Comparison of ENCODE assay signal across 27 mouse cellular contexts in genomic region chr10:89495537-89495936, GRCm38 (mm10). TPM values are rescaled to one million over a fixed set of nuclear protein-coding genes. Genes with fewer than 3 reads are reported as not detected.
DNase-seq lines count a peak whose midpoint lies in the region; ATAC-seq lines count a peak whose summit lies in the region.
"Had no signal": no experiment of that assay in that cellular context is flagged by ENCODE, and none has a peak within 500 bp of the region (broad histone marks: within the 10 kb centered on the region; RNA-seq: fewer than 3 reads in every experiment).

No protein-coding gene starts in this region.

- no peaks in the 10 kb centered on the region for H3K9me3 ChIP-seq in erythroblast, embryonic 14.5 days (ENCODE audit: control insufficient read depth, low read length)
- H3K9me3 ChIP-seq in liver, embryonic 11.5 days (ENCODE audit: control insufficient read depth, low read length): no peaks in the 10 kb centered on the region
- H3K9me3 ChIP-seq in liver, embryonic 16.5 days (replicated peaks; ENCODE audit: control insufficient read depth, low read length): no peaks in the 10 kb centered on the region
- H3K9me3 ChIP-seq: G1E; hindbrain, embryonic 10.5 days; megakaryocyte, embryonic 14.5 days; midbrain, embryonic 13.5 days; neural tube, embryonic 13.5 days; stomach, embryonic 15.5 days had no signal

- DNase-seq in liver, embryonic 11.5 days (ENCODE audit: low spot score): no peak
- no peak for DNase-seq in cerebellum, postnatal 10 days
- no peak for DNase-seq in gastrocnemius, postnatal 14 days
- DNase-seq: adrenal gland, postnatal 10 days; cerebellum, adult 11-12 months; cerebellum, postnatal 25 days; gastrocnemius, adult 2 months; heart, postnatal 14 days; kidney, adult 9 months; kidney, postnatal 14 days; lung, postnatal 36 days had no signal

- no peak overlapping the region for H3K9ac ChIP-seq in liver, embryonic 11.5 days (ENCODE audit: low read depth, low read length)
- H3K9ac ChIP-seq in liver, embryonic 16.5 days (ENCODE audit: low read depth, low read length): no peak overlapping the region
- H3K9ac ChIP-seq: midbrain, embryonic 13.5 days; neural tube, embryonic 13.5 days; stomach, embryonic 15.5 days had no signal

- H3K27ac ChIP-seq in liver, embryonic 11.5 days (ENCODE audit: low read depth, low read length): no peak overlapping the region
- no peak overlapping the region for H3K27ac ChIP-seq in liver, embryonic 16.5 days (ENCODE audit: low read length)
- H3K27ac ChIP-seq: gastrocnemius, adult 2 months; hindbrain, embryonic 10.5 days; midbrain, embryonic 13.5 days; neural tube, embryonic 13.5 days; stomach, embryonic 15.5 days had no signal

- peak overlapping the region; percentile 52 for H3K4me3 ChIP-seq in erythroblast, embryonic 14.5 days (replicated peaks)
- peak overlapping the region; percentile 30 for H3K4me3 ChIP-seq in liver, embryonic 11.5 days (ENCODE audit: low read depth, low read length)
- H3K4me3 ChIP-seq in liver, embryonic 16.5 days (ENCODE audit: low read depth, low read length): peak overlapping the region; percentile 42
- H3K4me3 ChIP-seq: gastrocnemius, adult 2 months; hindbrain, embryonic 10.5 days; megakaryocyte, embryonic 14.5 days; midbrain, embryonic 13.5 days; neural tube, embryonic 13.5 days; stomach, embryonic 15.5 days had no signal

- no peak for ATAC-seq in erythroblast, adult 5-6 weeks (replicated peaks; ENCODE audit: low FRiP score, poor library complexity, severe bottlenecking)
- peak; percentile 79 for ATAC-seq in liver, embryonic 11.5 days (replicated peaks; ENCODE audit: low FRiP score)
- ATAC-seq in liver, embryonic 16.5 days (ENCODE audit: low read depth): no peak
- ATAC-seq in CD4-positive, CD25-positive, alpha-beta regulatory T cell, adult 4 months: no peak
- ATAC-seq: forebrain, embryonic 16.5 days; hindbrain, embryonic 16.5 days; midbrain, embryonic 13.5 days; Patski had no signal

- intact Hi-C loops in gastrocnemius, postnatal 14 days (cut with DNase I; ENCODE audit: low total_unique reads): no loop called here

- WGBS in liver, embryonic 11.5 days: 68% methylated on average over 7 of the region's 7 CpGs
- 52% methylated on average over 7 of the region's 7 CpGs for WGBS in liver, embryonic 16.5 days (ENCODE audit: insufficient replicate concordance)

- no peaks in the 10 kb centered on the region for H3K27me3 ChIP-seq in erythroblast, embryonic 14.5 days (ENCODE audit: control insufficient read depth)
- H3K27me3 ChIP-seq in liver, embryonic 11.5 days (replicated peaks; ENCODE audit: control insufficient read depth, insufficient read depth, low read length): no peaks in the 10 kb centered on the region
- no peaks in the 10 kb centered on the region for H3K27me3 ChIP-seq in liver, embryonic 16.5 days (ENCODE audit: control insufficient read depth, insufficient read depth, low read depth, low read length)
- H3K27me3 ChIP-seq: megakaryocyte, embryonic 14.5 days; Patski; stomach, embryonic 15.5 days had no signal

- H3K4me2 ChIP-seq in liver, embryonic 11.5 days: peak overlapping the region; percentile 44
- H3K4me2 ChIP-seq in liver, embryonic 16.5 days (ENCODE audit: low read depth, low read length): peak overlapping the region; percentile 41
- H3K4me2 ChIP-seq: midbrain, embryonic 13.5 days; neural tube, embryonic 13.5 days; stomach, embryonic 15.5 days had no signal

- peaks cover 5% of the 10 kb centered on the region for H3K4me1 ChIP-seq in erythroblast, embryonic 14.5 days (ENCODE audit: control insufficient read depth)
- H3K4me1 ChIP-seq in liver, embryonic 11.5 days (replicated peaks; ENCODE audit: control insufficient read depth, insufficient read depth, low read length): no peaks in the 10 kb centered on the region
- no peaks in the 10 kb centered on the region; the same call in 1 of the 2 replicates for H3K4me1 ChIP-seq in liver, embryonic 16.5 days (ENCODE audit: control insufficient read depth, low read depth, low read length)
- H3K4me1 ChIP-seq: megakaryocyte, embryonic 14.5 days; stomach, embryonic 15.5 days had no signal

- no peaks in the 10 kb centered on the region for H3K36me3 ChIP-seq in erythroblast, embryonic 14.5 days (ENCODE audit: control insufficient read depth)
- no peaks in the 10 kb centered on the region for H3K36me3 ChIP-seq in liver, embryonic 11.5 days (ENCODE audit: control insufficient read depth, insufficient read depth, low read length)
- H3K36me3 ChIP-seq in liver, embryonic 16.5 days (ENCODE audit: control insufficient read depth, insufficient read depth): no peaks in the 10 kb centered on the region; the same call in 1 of the 2 replicates
- H3K36me3 ChIP-seq: G1E; hindbrain, embryonic 10.5 days; midbrain, embryonic 13.5 days; neural tube, embryonic 13.5 days; stomach, embryonic 15.5 days had no signal

RNA-seq across cellular contexts. Expression of gene Nr1h4, which starts 37.8 kb away (rescaled TPM):
- not detected in 2 replicates for polyA plus RNA-seq in erythroblast, embryonic 14.5 days (2012)
- not detected in 2 replicates for total RNA-seq in erythroblast, adult 5-6 weeks (2015; ENCODE audit: low replicate concordance)
- total RNA-seq in erythroblast, adult 5-6 weeks (2017; ENCODE audit: low replicate concordance): not detected in 2 replicates
- 0.99 and 1.9 TPM in 2 replicates for polyA plus RNA-seq in liver, embryonic 11.5 days (2014; fragmentation: Nextera tagmentation; extraction: Ambion mirVana)
- polyA plus RNA-seq in liver, embryonic 16.5 days (2015; fragmentation: Nextera tagmentation; extraction: Ambion mirVana): 7.4 and 8.4 TPM in 2 replicates
- not detected for total RNA-seq in gastrocnemius, postnatal 14 days (2021)
- not detected for polyA plus RNA-seq in CD4-positive, CD25-positive, alpha-beta regulatory T cell, adult 4 months (2017; shearing (Covaris generic))
- total RNA-seq: G1E had no signal
- polyA plus RNA-seq: embryonic facial prominence, embryonic 11.5 days; forebrain, embryonic 11.5 days; G1E; hindbrain, embryonic 10.5 days; limb, embryonic 11.5 days; midbrain, embryonic 13.5 days; neural tube, embryonic 13.5 days had no signal

RNA-seq across cellular contexts. Expression of gene Gas2l3, which starts 51.8 kb away (rescaled TPM):
- 0.04 and 0.11 TPM in 2 replicates for polyA plus RNA-seq in erythroblast, embryonic 14.5 days (2012)
- 6.3 and 7.7 TPM in 2 replicates for total RNA-seq in erythroblast, adult 5-6 weeks (2015; ENCODE audit: low replicate concordance)
- total RNA-seq in erythroblast, adult 5-6 weeks (2017; ENCODE audit: low replicate concordance): 7.4 and 14.8 TPM in 2 replicates
- 7.6 and 9.1 TPM in 2 replicates for polyA plus RNA-seq in liver, embryonic 11.5 days (2014; fragmentation: Nextera tagmentation; extraction: Ambion mirVana)
- 4.4 and 5.1 TPM in 2 replicates for polyA plus RNA-seq in liver, embryonic 16.5 days (2015; fragmentation: Nextera tagmentation; extraction: Ambion mirVana)
- 10 to 100 TPM in 1 of 2 experiments, 1 to 10 TPM in 1; 3.0 to 11.2 TPM for total RNA-seq in gastrocnemius, postnatal 14 days (2021)
- 1 to 10 TPM; 1.5 to 3.3 TPM for polyA plus RNA-seq in CD4-positive, CD25-positive, alpha-beta regulatory T cell, adult 4 months (2017; shearing (Covaris generic))
- polyA plus RNA-seq: G1E had no signal
